Mouse (Mus musculus) olfactory bulb, adult 2 months (tissue): ENCODE results near the gene 2310039H08Rik.

ENCODE experiments used
- CTCF ChIP-seq: fragments of 200-500 bp; IDR thresholded peaks from 2 replicates; pipeline ENCODE4 v1.5.1; 2012; ENCODE audit warnings: low read depth, mild to moderate bottlenecking, low read length, moderate library complexity; ENCODE audit not compliant: insufficient read depth
- POLR2A ChIP-seq: fragments of 200-500 bp; IDR thresholded peaks from 2 replicates; pipeline ENCODE4 v1.6.1; 2012; ENCODE audit warnings: mild to moderate bottlenecking, low read depth, low read length, moderate library complexity; ENCODE audit not compliant: insufficient read depth

- TF ChIP-seq CTCF = no peak
- TF ChIP-seq POLR2A = no peak
Observed at GRCm38 (mm10) chr17:46812442-46812841, 40.0 kb downstream of the 2310039H08Rik start.
